Mouse (Mus musculus) bone marrow macrophage, adult 2 months (primary cell): ENCODE data around the gene 1700022I11Rik.

Experiments
- CTCF ChIP-seq: IDR thresholded peaks from 2 replicates; pipeline ENCODE4 v1.5.1; 2012; ENCODE audit warnings: low read depth, mild to moderate bottlenecking, low read length, moderate library complexity
- POLR2A ChIP-seq: IDR thresholded peaks from 2 replicates; pipeline ENCODE4 v1.6.1; 2012; ENCODE audit warnings: mild to moderate bottlenecking, low read depth, low read length, borderline replicate concordance

DNA sequence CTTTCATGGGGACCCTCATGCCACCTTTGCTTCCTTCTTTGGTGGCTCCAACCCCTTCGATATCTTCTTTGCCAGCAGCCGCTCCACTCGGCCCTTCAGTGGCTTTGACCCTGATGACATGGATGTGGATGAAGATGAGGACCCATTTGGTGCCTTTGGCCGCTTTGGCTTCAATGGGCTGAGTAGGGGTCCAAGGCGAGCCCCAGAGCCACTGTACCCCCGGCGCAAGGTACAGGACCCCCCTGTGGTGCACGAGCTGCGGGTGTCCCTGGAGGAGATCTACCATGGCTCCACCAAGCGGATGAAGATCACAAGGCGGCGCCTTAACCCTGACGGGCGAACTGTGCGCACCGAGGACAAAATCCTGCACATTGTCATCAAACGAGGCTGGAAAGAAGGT, 12.8 kb upstream of the 1700022I11Rik start:
- TF ChIP-seq CTCF (no peak), POLR2A (no peak)
